7 mouse cellular contexts compared by ENCODE assay signal in genomic region chr17:35993675-35994074, GRCm38 (mm10). TPM values are rescaled to one million over a fixed set of nuclear protein-coding genes. Genes with fewer than 3 reads are reported as not detected.
DNase-seq lines count a peak whose midpoint lies in the region; ATAC-seq lines count a peak whose summit lies in the region.

No protein-coding gene starts in this region.

- no peak overlapping the region for H3K27ac ChIP-seq in intestine, embryonic 14.5 days (ENCODE audit: low read depth)
- no peak overlapping the region for H3K27ac ChIP-seq in midbrain, embryonic 11.5 days (ENCODE audit: low read depth, low read length)

- WGBS in intestine, embryonic 14.5 days, result 10% methylated on average over 17 of the region's 17 CpGs
- 9% methylated on average over 17 of the region's 17 CpGs for WGBS in midbrain, embryonic 11.5 days

- intact Hi-C loops in left cerebral cortex, postnatal 4 days (cut with DNase I), result loop anchor here (10.0 kb wide), 1 partner anchor 121 kb away; no protein-coding TSS in a partner anchor

- H3K36me3 ChIP-seq in intestine, embryonic 14.5 days (ENCODE audit: control insufficient read depth, insufficient read depth, low read length), result peaks cover 13% of the 10 kb centered on the region
- 0 out of 2 replicates have a peak, but pooled peaks cover 2% of the 10 kb centered on the region for H3K36me3 ChIP-seq in midbrain, embryonic 11.5 days (ENCODE audit: control insufficient read depth, insufficient read depth, low read length)

- peaks cover 14% of the 10 kb centered on the region for H3K4me1 ChIP-seq in intestine, embryonic 14.5 days (replicated peaks; ENCODE audit: control insufficient read depth, insufficient read depth, low read length)
- peaks cover 7% of the 10 kb centered on the region for H3K4me1 ChIP-seq in midbrain, embryonic 11.5 days (ENCODE audit: control insufficient read depth, insufficient read depth, low read length)

- H3K4me3 ChIP-seq in intestine, embryonic 14.5 days (ENCODE audit: low read depth, low read length), result peak overlapping the region; percentile 63
- peak overlapping the region; percentile 55; the same call in 1 of the 2 replicates for H3K4me3 ChIP-seq in midbrain, embryonic 11.5 days (ENCODE audit: low read depth, low read length)

- no peak overlapping the region for H3K9ac ChIP-seq in intestine, embryonic 14.5 days (ENCODE audit: low read length)
- no peak overlapping the region for H3K9ac ChIP-seq in midbrain, embryonic 11.5 days (ENCODE audit: low read length)

- DNase-seq in adrenal gland, adult 18-20 months (ENCODE audit: low spot score in 2 of 2), result peak; percentile 77 to 85
- peak; percentile 91 for DNase-seq in embryo, embryonic 10.5 days (ENCODE audit: low spot score)
- peak; percentile 54 for DNase-seq in gastrocnemius, postnatal 25 days
- DNase-seq in intestine, embryonic 14.5 days (ENCODE audit: low spot score), result peak; percentile 94
- DNase-seq in left cerebral cortex, postnatal 4 days, result peak; percentile 75
- DNase-seq in midbrain, embryonic 11.5 days (ENCODE audit: low spot score, missing footprints), result peak; percentile 98
- peak; percentile 80 for DNase-seq in skeletal muscle tissue, adult 2 months (ENCODE audit: low read depth, low spot score)

- no peaks in the 10 kb centered on the region for H3K27me3 ChIP-seq in intestine, embryonic 14.5 days (replicated peaks; ENCODE audit: control insufficient read depth, insufficient read depth, low read length)
- H3K27me3 ChIP-seq in midbrain, embryonic 11.5 days (ENCODE audit: control insufficient read depth, insufficient read depth, low read length), result no peaks in the 10 kb centered on the region

- peak overlapping the region; percentile 57 for H3K4me2 ChIP-seq in intestine, embryonic 14.5 days (ENCODE audit: low read length)
- H3K4me2 ChIP-seq in midbrain, embryonic 11.5 days, result peak overlapping the region; percentile 24; the same call in 1 of the 2 replicates

- ATAC-seq in intestine, embryonic 14.5 days (replicated peaks; ENCODE audit: low FRiP score, low TSS enrichment, low read depth), result peak; percentile 68
- peak; percentile 69 for ATAC-seq in midbrain, embryonic 11.5 days (ENCODE audit: low FRiP score)

- H3K9me3 ChIP-seq in intestine, embryonic 14.5 days (ENCODE audit: control insufficient read depth, low read length), result no peaks in the 10 kb centered on the region
- no peaks in the 10 kb centered on the region for H3K9me3 ChIP-seq in midbrain, embryonic 11.5 days (ENCODE audit: control insufficient read depth, low read length)

RNA-seq across cellular contexts. Expression of gene Prr3, which starts 13.6 kb away (rescaled TPM):
- 10 to 100 TPM; 17.5 to 22.8 TPM for total RNA-seq in adrenal gland, adult 18-20 months (2021)
- 1 to 10 TPM; 2.6 to 3.9 TPM for total RNA-seq in gastrocnemius, postnatal 25 days (2021)
- polyA plus RNA-seq in intestine, embryonic 14.5 days (2014; fragmentation: Nextera tagmentation; extraction: Ambion mirVana), result 25.3 and 26.1 TPM in 2 replicates
- 10 to 100 TPM; 82.0 to 84.5 TPM for total RNA-seq in left cerebral cortex, postnatal 4 days (2021)
- polyA plus RNA-seq in midbrain, embryonic 11.5 days (2014; fragmentation: Nextera tagmentation; extraction: Ambion mirVana), result 38.7 and 43.3 TPM in 2 replicates

RNA-seq across cellular contexts. Expression of gene Gnl1, which starts 14.0 kb away (rescaled TPM):
- 10 to 100 TPM; 47.9 to 55.9 TPM for total RNA-seq in adrenal gland, adult 18-20 months (2021)
- 10 to 100 TPM; 14.7 to 16.1 TPM for total RNA-seq in gastrocnemius, postnatal 25 days (2021)
- 37.8 and 38.3 TPM in 2 replicates for polyA plus RNA-seq in intestine, embryonic 14.5 days (2014; fragmentation: Nextera tagmentation; extraction: Ambion mirVana)
- total RNA-seq in left cerebral cortex, postnatal 4 days (2021), result 100 to 1,000 TPM in 1 of 2 experiments, 10 to 100 TPM in 1; 98.2 to 107 TPM
- polyA plus RNA-seq in midbrain, embryonic 11.5 days (2014; fragmentation: Nextera tagmentation; extraction: Ambion mirVana), result 26.0 and 30.6 TPM in 2 replicates

RNA-seq across cellular contexts. Expression of gene Abcf1, which starts 24.1 kb away (rescaled TPM):
- 10 to 100 TPM; 80.0 to 95.8 TPM for total RNA-seq in adrenal gland, adult 18-20 months (2021)
- total RNA-seq in gastrocnemius, postnatal 25 days (2021), result 10 to 100 TPM; 64.6 to 68.1 TPM
- polyA plus RNA-seq in intestine, embryonic 14.5 days (2014; fragmentation: Nextera tagmentation; extraction: Ambion mirVana), result 88.4 and 89.1 TPM in 2 replicates
- total RNA-seq in left cerebral cortex, postnatal 4 days (2021), result 10 to 100 TPM; 95.0 to 97.0 TPM
- polyA plus RNA-seq in midbrain, embryonic 11.5 days (2014; fragmentation: Nextera tagmentation; extraction: Ambion mirVana), result 118 and 119 TPM in 2 replicates

RNA-seq across cellular contexts. Expression of gene H2-T24, which starts 26.7 kb away (rescaled TPM):
- total RNA-seq in adrenal gland, adult 18-20 months (2021), result 1 to 10 TPM; 7.5 to 8.1 TPM
- 1 to 10 TPM; 1.6 to 1.7 TPM for total RNA-seq in gastrocnemius, postnatal 25 days (2021)
- 2.0 and 3.4 TPM in 2 replicates for polyA plus RNA-seq in intestine, embryonic 14.5 days (2014; fragmentation: Nextera tagmentation; extraction: Ambion mirVana)
- total RNA-seq in left cerebral cortex, postnatal 4 days (2021), result under 1 TPM; 0.26 to 0.28 TPM
- polyA plus RNA-seq in midbrain, embryonic 11.5 days (2014; fragmentation: Nextera tagmentation; extraction: Ambion mirVana), result 3.1 TPM in 2 replicates

RNA-seq across cellular contexts. Expression of gene H2-T23, which starts 39.0 kb away (rescaled TPM):
- 100 to 1,000 TPM in 1 of 2 experiments, 10 to 100 TPM in 1; 68.0 to 139 TPM for total RNA-seq in adrenal gland, adult 18-20 months (2021)
- 1 to 10 TPM; 6.2 to 8.7 TPM for total RNA-seq in gastrocnemius, postnatal 25 days (2021)
- polyA plus RNA-seq in intestine, embryonic 14.5 days (2014; fragmentation: Nextera tagmentation; extraction: Ambion mirVana), result 4.9 and 5.7 TPM in 2 replicates
- 1 to 10 TPM; 2.4 to 3.0 TPM for total RNA-seq in left cerebral cortex, postnatal 4 days (2021)
- 3.2 and 3.3 TPM in 2 replicates for polyA plus RNA-seq in midbrain, embryonic 11.5 days (2014; fragmentation: Nextera tagmentation; extraction: Ambion mirVana)
